Mouse (Mus musculus) liver, embryonic 14.5 days (tissue): ENCODE measurements at regions not wholly inside any gene's neighbourhood (a gene's known extent, or its start where the extent isn't known, plus 50 kb on each side); places are given as distances from the start of the nearest gene placed in this dataset.

Source experiments
- CTCF ChIP-seq: IDR thresholded peaks from 2 replicates; pipeline ENCODE4 v1.5.1; 2016; ENCODE audit warnings: antibody characterized with exemption, low read depth, control low read depth
- EP300 ChIP-seq: IDR thresholded peaks from 2 replicates; pipeline ENCODE4 v1.6.1; 2016; ENCODE audit warnings: antibody characterized with exemption, low read depth

- TF ChIP-seq CTCF (no peak), EP300 (no peak)
These were observed 246.4 kb downstream of the Mtx2 start for GRCm38 (mm10) chr2:75072021-75072420.
